Mouse (Mus musculus) brain, embryonic 14.5 days (tissue): ENCODE measurements around the gene Iqcj.

Experiments
- CTCF ChIP-seq: fragments of 200-500 bp; IDR thresholded peaks from 2 replicates; pipeline ENCODE4 v1.5.1; 2012; ENCODE audit warnings: inconsistent platforms, mild to moderate bottlenecking, moderate library complexity, borderline replicate concordance; ENCODE audit not compliant: insufficient read depth, insufficient read length; ENCODE audit errors: extremely low read depth
- POLR2A ChIP-seq: fragments of 200-500 bp; IDR thresholded peaks from 2 replicates; pipeline ENCODE4 v1.6.1; 2012; ENCODE audit warnings: mild to moderate bottlenecking, inconsistent platforms, borderline replicate concordance; ENCODE audit not compliant: poor library complexity, insufficient read depth, insufficient read length, severe bottlenecking; ENCODE audit errors: extremely low read depth

- TF ChIP-seq CTCF, result no peak
- no peak for TF ChIP-seq POLR2A
Measured at GRCm38 (mm10) chr3:67931181-67931580, 39.2 kb downstream of the Iqcj start.
